ENCODE assay signal across 12 mouse cellular contexts in the genomic region with DNA sequence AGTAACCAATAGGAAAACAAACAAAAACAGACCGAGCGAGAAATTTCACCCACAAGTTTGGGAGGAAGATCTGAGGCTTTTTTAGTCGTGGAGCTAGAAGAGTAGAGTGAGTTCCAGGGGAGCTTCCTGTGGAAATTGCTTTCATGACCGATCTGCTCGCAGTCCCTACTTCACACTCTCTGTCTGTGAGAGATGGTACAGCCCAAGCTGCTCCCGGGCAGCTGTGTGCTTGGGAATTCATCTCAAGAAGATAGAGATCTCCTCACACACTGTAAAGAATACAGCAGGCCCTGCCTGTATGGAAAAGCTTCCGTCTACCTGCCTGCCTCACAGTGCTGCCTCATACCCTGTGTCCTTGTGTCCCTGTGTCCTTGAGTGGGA. TPM values are rescaled to one million over a fixed set of nuclear protein-coding genes. Genes with fewer than 3 reads are reported as not detected.
DNase-seq lines count a peak whose midpoint lies in the region; ATAC-seq and TF ChIP-seq lines count a peak whose summit lies in the region.
"Had no signal": no experiment of that assay in that cellular context is flagged by ENCODE, and none has a peak within 500 bp of the region (broad histone marks: within the 10 kb centered on the region; RNA-seq: fewer than 3 reads in every experiment).

No protein-coding gene starts in this region.

- peaks cover 34 to 53% of the 10 kb centered on the region in 2 experiments for H3K4me1 ChIP-seq in heart, embryonic 14.5 days (ENCODE audit: control insufficient read depth in 2 of 2, insufficient read depth in 2 of 2, low read length in 2 of 2)
- peaks cover 20% of the 10 kb centered on the region for H3K4me1 ChIP-seq in heart, adult 2 months (ENCODE audit: control insufficient read depth, insufficient read depth, low read length)
- peaks cover 43% of the 10 kb centered on the region for H3K4me1 ChIP-seq in forebrain, embryonic 12.5 days

- no peaks in the 10 kb centered on the region; the same call in 1 of the 2 replicates for H3K79me2 ChIP-seq in heart, adult 2 months (replicated peaks; ENCODE audit: control insufficient read depth, insufficient read depth, low read length)

- H3K4me2 ChIP-seq in heart, embryonic 14.5 days (ENCODE audit: low read length), result peak overlapping the region; percentile 24; the same call in 1 of the 2 replicates
- H3K4me2 ChIP-seq in forebrain, embryonic 12.5 days, result no peak overlapping the region
- H3K4me2 ChIP-seq: liver, embryonic 11.5 days had no signal

- no peaks in the 10 kb centered on the region for H3K27me3 ChIP-seq in heart, embryonic 14.5 days (ENCODE audit: control insufficient read depth, insufficient read depth, low read length)
- H3K27me3 ChIP-seq in heart, adult 2 months (ENCODE audit: control insufficient read depth, insufficient read depth, low read length), result no peaks in the 10 kb centered on the region
- H3K27me3 ChIP-seq in forebrain, embryonic 12.5 days, result peaks cover 14% of the 10 kb centered on the region; the same call in 1 of the 2 replicates

- TF ChIP-seq CTCF in heart, adult 2 months (IDR thresholded peaks at IDR 0.05), result no peak
- TF ChIP-seq CTCF in layer of hippocampus, adult 2 months (conservative IDR thresholded peaks at IDR 0.05), result no peak

- peak overlapping the region; percentile 60 for H3K9ac ChIP-seq in heart, embryonic 14.5 days (ENCODE audit: low read length)
- H3K9ac ChIP-seq in heart, adult 2 months (ENCODE audit: low read depth, low read length), result no peak overlapping the region
- H3K9ac ChIP-seq in forebrain, embryonic 12.5 days, result no peak overlapping the region

- H3K36me3 ChIP-seq in heart, embryonic 14.5 days (ENCODE audit: control insufficient read depth, insufficient read depth, low read length), result peaks cover 38% of the 10 kb centered on the region
- H3K36me3 ChIP-seq in heart, adult 2 months (ENCODE audit: control insufficient read depth, insufficient read depth, low read length), result no peaks in the 10 kb centered on the region
- H3K36me3 ChIP-seq in forebrain, embryonic 12.5 days (replicated peaks), result peaks cover 31% of the 10 kb centered on the region

- TF ChIP-seq POLR2A in heart, adult 2 months (IDR thresholded peaks at IDR 0.05; ENCODE audit: insufficient read depth, low read depth, low read length), result no peak

- H3K9me3 ChIP-seq in heart, embryonic 14.5 days (ENCODE audit: control insufficient read depth, low read length), result no peaks in the 10 kb centered on the region
- H3K9me3 ChIP-seq in forebrain, embryonic 12.5 days, result no peaks in the 10 kb centered on the region

- intact Hi-C loops in heart, adult 2 months (cut with DNase I), result no loop called here

- peak overlapping the region; percentile 67 to 74 for H3K27ac ChIP-seq in heart, embryonic 14.5 days (replicated peaks in 1 of 2; ENCODE audit: control insufficient read depth in 1 of 2, insufficient read depth in 1 of 2, low read depth in 2 of 2, low read length in 2 of 2)
- H3K27ac ChIP-seq in heart, adult 2 months, result no peak overlapping the region; the same call in 1 of the 2 replicates
- peak overlapping the region; percentile 55; the same call in 1 of the 2 replicates for H3K27ac ChIP-seq in layer of hippocampus, adult 2 months
- H3K27ac ChIP-seq in forebrain, embryonic 12.5 days, result peak overlapping the region; percentile 69; the same call in 1 of the 2 replicates

- 42% methylated on average over 7 of the region's 7 CpGs for WGBS in heart, embryonic 14.5 days
- 58% methylated on average over 7 of the region's 7 CpGs for WGBS in heart, adult 2 months
- WGBS in forebrain, embryonic 12.5 days, result 37% methylated on average over 7 of the region's 7 CpGs

- no peak for TF ChIP-seq EP300 in heart, adult 2 months (IDR thresholded peaks at IDR 0.05; ENCODE audit: insufficient read depth, low read depth, low read length)

- no peak for DNase-seq in heart, adult 2 months
- DNase-seq in layer of hippocampus, adult 2 months (ENCODE audit: low spot score in 2 of 2), result no peak
- no peak for DNase-seq in layer of hippocampus, adult 11-12 months (ENCODE audit: low spot score)
- peak; percentile 68 for DNase-seq in brain, adult 2 months (ENCODE audit: low read depth, low spot score)
- DNase-seq in adrenal gland, postnatal 14 days, result no peak
- DNase-seq in thymus, postnatal 25 days, result no peak
- DNase-seq: cerebellum, adult 11 months; kidney, adult 18-20 months had no signal

- H3K4me3 ChIP-seq in heart, embryonic 14.5 days (ENCODE audit: control insufficient read depth in 1 of 2, insufficient read depth in 1 of 2, low read depth in 1 of 2, low read length in 2 of 2), result no peak overlapping the region
- H3K4me3 ChIP-seq in heart, adult 2 months, result no peak overlapping the region
- H3K4me3 ChIP-seq in layer of hippocampus, adult 2 months, result no peak overlapping the region
- H3K4me3 ChIP-seq in forebrain, embryonic 12.5 days (replicated peaks), result no peak overlapping the region

- no peak for ATAC-seq in heart, embryonic 14.5 days (ENCODE audit: insufficient number of reproducible peaks, insufficient read depth, low FRiP score, low read depth)
- ATAC-seq in forebrain, embryonic 12.5 days (ENCODE audit: low FRiP score), result 0 out of 2 replicates have a peak, but pooled peaks have one; percentile 2
- ATAC-seq: activated CD4-positive, CD25-positive, alpha-beta regulatory T cell, adult 4 months had no signal

RNA-seq across cellular contexts. Expression of a gene that starts 18.4 kb away (rescaled TPM):
- 7.3 and 8.7 TPM in 2 replicates for polyA plus RNA-seq in heart, embryonic 14.5 days (2014; fragmentation: Nextera tagmentation; extraction: Ambion mirVana)
- total RNA-seq in heart, adult 2 months (2021), result 10 to 100 TPM in 1 of 2 experiments, 1 to 10 TPM in 1; 9.9 to 12.3 TPM
- polyA plus RNA-seq in heart, adult 2 months (2012; rRNA removed), result 15.3 and 19.3 TPM in 2 replicates
- 10 to 100 TPM; 85.1 to 87.8 TPM for total RNA-seq in layer of hippocampus, adult 2 months (2021)
- polyA plus RNA-seq in forebrain, embryonic 12.5 days (2016; fragmentation: Nextera tagmentation; extraction: Ambion mirVana), result 14.5 and 18.4 TPM in 2 replicates
- total RNA-seq in adrenal gland, postnatal 14 days (2021), result 9.0 and 11.2 TPM in 2 replicates

RNA-seq across cellular contexts. Expression of a gene that starts 31.7 kb away (rescaled TPM):
- 3.8 and 5.5 TPM in 2 replicates for polyA plus RNA-seq in heart, embryonic 14.5 days (2014; fragmentation: Nextera tagmentation; extraction: Ambion mirVana)
- 10 to 100 TPM; 10.9 to 11.5 TPM for total RNA-seq in heart, adult 2 months (2021)
- 7.4 and 7.6 TPM in 2 replicates for polyA plus RNA-seq in heart, adult 2 months (2012; rRNA removed)
- total RNA-seq in layer of hippocampus, adult 2 months (2021), result 10 to 100 TPM; 79.5 to 82.7 TPM
- polyA plus RNA-seq in forebrain, embryonic 12.5 days (2016; fragmentation: Nextera tagmentation; extraction: Ambion mirVana), result 4.1 and 4.7 TPM in 2 replicates
- total RNA-seq in adrenal gland, postnatal 14 days (2021), result 20.7 and 29.7 TPM in 2 replicates
- polyA plus RNA-seq: activated CD4-positive, CD25-positive, alpha-beta regulatory T cell, adult 4 months had no signal
